In genomic region chr10:33814266-33814665, GRCm38 (mm10) we compare ENCODE assay signal across 46 mouse cellular contexts. TPM values are rescaled to one million over a fixed set of nuclear protein-coding genes. Genes with fewer than 3 reads are reported as not detected.
"Had no signal": no experiment of that assay in that cellular context is flagged by ENCODE, and none has a peak within 500 bp of the region (broad histone marks: within the 10 kb centered on the region; RNA-seq: fewer than 3 reads in every experiment).

No protein-coding gene starts in this region.

- DNase-seq: left cerebral cortex, postnatal 4 days; liver; liver, embryonic 13.5 days; lung, adult 18-20 months; lung, adult 2 months; lung, embryonic 14.5 days; lung, postnatal 10 days; lung, postnatal 14 days; lung, postnatal 36 days; lung, postnatal 4 days; midbrain, embryonic 14.5 days had no signal

- H3K9me3 ChIP-seq: limb, embryonic 10.5 days; limb, embryonic 12.5 days; limb, embryonic 13.5 days; limb, embryonic 15.5 days; liver, embryonic 13.5 days; liver, embryonic 15.5 days; lung, embryonic 15.5 days; midbrain, embryonic 10.5 days; midbrain, embryonic 12.5 days; midbrain, embryonic 13.5 days; midbrain, embryonic 15.5 days; neural tube, embryonic 12.5 days; neural tube, embryonic 13.5 days had no signal

- H3K9ac ChIP-seq: limb, embryonic 12.5 days; limb, embryonic 13.5 days; limb, embryonic 15.5 days; liver, embryonic 13.5 days; liver, embryonic 14.5 days; liver, embryonic 15.5 days; lung, embryonic 14.5 days; lung, embryonic 15.5 days; midbrain, embryonic 12.5 days; midbrain, embryonic 13.5 days; midbrain, embryonic 15.5 days; neural tube, embryonic 12.5 days; neural tube, embryonic 13.5 days had no signal

- H3K4me1 ChIP-seq: limb, embryonic 10.5 days; limb, embryonic 12.5 days; limb, embryonic 13.5 days; limb, embryonic 15.5 days; liver, embryonic 13.5 days; liver, embryonic 15.5 days; lung, embryonic 15.5 days; megakaryocyte, embryonic 14.5 days; midbrain, embryonic 10.5 days; midbrain, embryonic 12.5 days; midbrain, embryonic 13.5 days; midbrain, embryonic 15.5 days; neural tube, embryonic 12.5 days; neural tube, embryonic 13.5 days had no signal

- ATAC-seq: lung, postnatal 0 days; midbrain, embryonic 13.5 days; midbrain, embryonic 15.5 days; midbrain, embryonic 16.5 days had no signal

- H3K36me3 ChIP-seq: limb, embryonic 10.5 days; limb, embryonic 12.5 days; limb, embryonic 13.5 days; limb, embryonic 15.5 days; liver, embryonic 13.5 days; liver, embryonic 15.5 days; lung, embryonic 15.5 days; midbrain, embryonic 10.5 days; midbrain, embryonic 12.5 days; midbrain, embryonic 13.5 days; midbrain, embryonic 15.5 days; neural tube, embryonic 12.5 days; neural tube, embryonic 13.5 days had no signal

- H3K4me3 ChIP-seq: left cerebral cortex, adult 2 months; limb, embryonic 10.5 days; limb, embryonic 12.5 days; limb, embryonic 13.5 days; limb, embryonic 15.5 days; liver, embryonic 13.5 days; liver, embryonic 15.5 days; lung, embryonic 15.5 days; megakaryocyte, embryonic 14.5 days; midbrain, embryonic 10.5 days; midbrain, embryonic 12.5 days; midbrain, embryonic 13.5 days; midbrain, embryonic 15.5 days; myocyte; neural tube, embryonic 12.5 days; neural tube, embryonic 13.5 days had no signal

- H3K27ac ChIP-seq: left cerebral cortex, adult 2 months; limb, embryonic 10.5 days; limb, embryonic 12.5 days; limb, embryonic 13.5 days; limb, embryonic 15.5 days; liver, embryonic 13.5 days; liver, embryonic 14.5 days; liver, embryonic 15.5 days; lung, embryonic 15.5 days; macrophage; midbrain, embryonic 10.5 days; midbrain, embryonic 12.5 days; midbrain, embryonic 13.5 days; midbrain, embryonic 15.5 days; neural tube, embryonic 12.5 days; neural tube, embryonic 13.5 days had no signal

- H3K4me2 ChIP-seq: limb, embryonic 12.5 days; limb, embryonic 13.5 days; limb, embryonic 15.5 days; liver, embryonic 13.5 days; liver, embryonic 15.5 days; lung, embryonic 14.5 days; lung, embryonic 15.5 days; midbrain, embryonic 11.5 days; midbrain, embryonic 12.5 days; midbrain, embryonic 13.5 days; midbrain, embryonic 15.5 days; neural tube, embryonic 12.5 days; neural tube, embryonic 13.5 days had no signal

- H3K27me3 ChIP-seq: limb, embryonic 12.5 days; limb, embryonic 13.5 days; limb, embryonic 15.5 days; liver, embryonic 13.5 days; liver, embryonic 15.5 days; lung, embryonic 15.5 days; megakaryocyte, embryonic 14.5 days; midbrain, embryonic 12.5 days; midbrain, embryonic 13.5 days; midbrain, embryonic 15.5 days; neural tube, embryonic 12.5 days; neural tube, embryonic 13.5 days had no signal

RNA-seq across cellular contexts. Expression of gene Sult3a2, which starts 27.8 kb away (rescaled TPM):
- total RNA-seq: megakaryocyte progenitor cell, adult 5-6 weeks; megakaryocyte, adult 5-6 weeks; megakaryocyte-erythroid progenitor cell, adult 5-6 weeks; midbrain, postnatal 0 days; monocyte, adult 5-6 weeks had no signal
- polyA plus RNA-seq: limb, embryonic 10.5 days; limb, embryonic 11.5 days; limb, embryonic 12.5 days; limb, embryonic 13.5 days; limb, embryonic 14.5 days; limb, embryonic 15.5 days; liver, embryonic 13.5 days; liver, embryonic 14.5 days; liver, embryonic 15.5 days; liver, embryonic 16.5 days; lung, adult 2 months; lung, embryonic 14.5 days; lung, embryonic 15.5 days; lung, embryonic 16.5 days; lung, postnatal 0 days; macrophage; midbrain, embryonic 10.5 days; midbrain, embryonic 11.5 days; midbrain, embryonic 12.5 days; midbrain, embryonic 13.5 days; midbrain, embryonic 14.5 days; midbrain, embryonic 15.5 days; midbrain, embryonic 16.5 days; midbrain, postnatal 0 days; myocyte; neural tube, embryonic 11.5 days; neural tube, embryonic 12.5 days; neural tube, embryonic 13.5 days had no signal

RNA-seq across cellular contexts. Expression of gene Sult3a1, which starts 43.3 kb away (rescaled TPM):
- total RNA-seq: left cerebral cortex, adult 2 months; left cerebral cortex, adult 8-10 months; left cerebral cortex, postnatal 10 days; left cerebral cortex, postnatal 14 days; left cerebral cortex, postnatal 25 days; left cerebral cortex, postnatal 36 days; left cerebral cortex, postnatal 4 days; megakaryocyte progenitor cell, adult 5-6 weeks; megakaryocyte, adult 5-6 weeks; megakaryocyte-erythroid progenitor cell, adult 5-6 weeks; midbrain, postnatal 0 days; monocyte, adult 5-6 weeks had no signal
- polyA plus RNA-seq: limb, embryonic 10.5 days; limb, embryonic 11.5 days; limb, embryonic 12.5 days; limb, embryonic 13.5 days; limb, embryonic 14.5 days; limb, embryonic 15.5 days; liver, embryonic 13.5 days; liver, embryonic 14.5 days; liver, embryonic 15.5 days; liver, embryonic 16.5 days; lung, adult 2 months; lung, embryonic 14.5 days; lung, embryonic 15.5 days; lung, embryonic 16.5 days; lung, postnatal 0 days; macrophage; midbrain, embryonic 10.5 days; midbrain, embryonic 11.5 days; midbrain, embryonic 12.5 days; midbrain, embryonic 13.5 days; midbrain, embryonic 14.5 days; midbrain, embryonic 15.5 days; midbrain, embryonic 16.5 days; midbrain, postnatal 0 days; myocyte; neural tube, embryonic 11.5 days; neural tube, embryonic 12.5 days; neural tube, embryonic 13.5 days had no signal
